Mouse (Mus musculus) heart, adult 2 months (tissue): ENCODE data around the gene Morc3. TPM values are rescaled to one million over a fixed set of nuclear protein-coding genes. Genes with fewer than 3 reads are reported as not detected.
A peak's percentile ranks its signal among the peaks of the same experiment; 100 is the strongest.

Source experiments
- DNase-seq, 2 experiments: peaks; one replicate each; pipeline ENCODE4 v3.0.0; 2021
- H3K27ac ChIP-seq: fragments of 200-600 bp; 2 replicates; pipeline ENCODE4 v1.8.1; 2022
- H3K27me3 ChIP-seq: fragments of 200-500 bp; 2 replicates; pipeline ENCODE4 v1.6.1; 2012; ENCODE audit warnings: mild to moderate bottlenecking, low read length, inconsistent platforms, mixed read lengths; ENCODE audit not compliant: control insufficient read depth, insufficient read depth
- H3K36me3 ChIP-seq: fragments of 200-500 bp; 2 replicates; pipeline ENCODE4 v1.6.1; 2012; ENCODE audit warnings: low read length, inconsistent platforms; ENCODE audit not compliant: control insufficient read depth, insufficient read depth
- H3K4me1 ChIP-seq: fragments of 200-500 bp; 2 replicates; pipeline ENCODE4 v1.6.1; 2011; ENCODE audit warnings: low read length; ENCODE audit not compliant: control insufficient read depth, insufficient read depth
- H3K4me3 ChIP-seq: fragments of 200-600 bp; 2 replicates; pipeline ENCODE4 v1.8.1; 2022
- H3K79me2 ChIP-seq: fragments of 200-500 bp; replicated peaks from 2 replicates; pipeline ENCODE4 v1.6.1; 2012; ENCODE audit warnings: mild to moderate bottlenecking, inconsistent platforms, low read length, moderate library complexity, mixed read lengths; ENCODE audit not compliant: control insufficient read depth, insufficient read depth
- H3K9ac ChIP-seq: fragments of 200-500 bp; 2 replicates; pipeline ENCODE4 v1.6.1; 2012; ENCODE audit warnings: low read depth, mild to moderate bottlenecking, control low read depth, inconsistent platforms, low read length, mixed read lengths
- CTCF ChIP-seq: fragments of 200-600 bp; IDR thresholded peaks from 2 replicates; pipeline ENCODE4 v1.8.1; 2022; ENCODE audit warnings: antibody characterized with exemption, mild to moderate bottlenecking, moderate library complexity
- EP300 ChIP-seq: fragments of 200-500 bp; IDR thresholded peaks from 2 replicates; pipeline ENCODE4 v1.6.1; 2011; ENCODE audit warnings: low read depth, low read length, control low read depth; ENCODE audit not compliant: insufficient read depth
- POLR2A ChIP-seq: fragments of 200-500 bp; IDR thresholded peaks from 2 replicates; pipeline ENCODE4 v1.6.1; 2011; ENCODE audit warnings: mild to moderate bottlenecking, low read depth, low read length, control low read depth; ENCODE audit not compliant: insufficient read depth
- WGBS: fragments of 180-500 bp; shearing (Covaris S2); methylation state at CpG from one replicate; pipeline ENCODE4 v1.1.7; 2018; 5-methylcytosine and 5-hydroxymethylcytosine counted together
- intact Hi-C: fragments of 180-260 bp; cut with DNase I; formaldehyde crosslinking; loops from one replicate; pipeline ENCODE4 v1.15.1; 2025
- polyA plus RNA-seq: library from polyadenylated mRNA; depleted of rRNA; stranded (reverse); fragments of >200 nt; gene quantifications from 2 replicates; pipeline ENCODE4 v1.2.3, GENCODE M21; 2012
- total RNA-seq, 2 experiments: library from RNA; stranded (reverse); gene quantifications; 2 replicates each; pipeline ENCODE4 v1.2.3; 2021

Gene Morc3
- total and polyA plus RNA-seq, 3 experiments = 4.8 to 17.3 (median 15.3) TPM

DNA sequence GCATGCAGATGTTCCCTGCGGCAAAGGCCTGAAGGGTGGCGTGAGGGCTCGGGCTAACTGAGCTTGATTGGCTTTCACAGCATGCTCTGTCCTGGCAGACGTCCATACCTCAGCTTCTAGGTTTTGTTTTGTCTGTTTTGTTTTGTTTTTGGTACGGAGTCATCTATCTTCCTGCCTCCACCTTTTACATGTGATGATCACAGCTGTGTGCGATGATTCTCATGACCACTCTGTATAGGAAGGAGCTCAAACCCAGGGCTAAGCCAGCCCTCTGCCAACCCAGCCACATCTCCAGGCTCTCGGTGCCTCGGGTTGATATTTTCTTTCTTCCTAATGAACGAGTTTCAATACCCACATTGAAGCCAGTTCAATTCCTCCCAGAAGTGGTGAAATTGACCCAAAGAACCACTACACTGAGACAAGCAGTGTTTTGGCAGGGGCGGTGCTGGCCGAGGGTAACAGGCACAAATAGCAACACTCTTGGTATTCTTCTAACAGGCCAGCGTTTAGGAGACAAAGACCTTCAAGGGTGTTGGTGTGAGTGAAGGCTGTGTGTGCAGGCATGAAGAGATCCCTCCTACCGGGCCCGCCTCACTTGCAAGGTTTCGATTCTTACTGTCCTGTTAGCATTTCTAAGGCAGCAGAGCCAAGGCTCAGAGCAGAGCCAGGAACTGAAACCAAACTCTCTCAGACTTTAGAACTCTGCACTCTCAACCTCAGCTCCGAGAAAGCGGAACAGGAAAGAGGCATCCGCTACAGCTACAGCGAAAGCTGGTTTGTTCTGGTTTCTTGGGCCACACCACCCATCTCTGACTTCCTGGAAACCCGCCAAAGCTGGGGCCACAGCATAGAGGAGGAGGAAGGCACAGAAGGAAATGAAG is 15.8 kb upstream of the Morc3 start:
- Histone ChIP-seq H3K4me3 (peak overlapping the region; percentile 35), H3K79me2 (no peaks in the 10 kb centered on the region), H3K27ac (peak overlapping the region; percentile 81), H3K4me1 (peaks cover 7% of the 10 kb centered on the region), H3K36me3 (no peaks in the 10 kb centered on the region), H3K27me3 (no peaks in the 10 kb centered on the region), H3K9ac (peak overlapping the region; percentile 45)
- DNase-seq = peak; percentile 77 to 89
- TF ChIP-seq POLR2A = peak; percentile 76
- no peak for TF ChIP-seq CTCF
- peak; percentile 9; the same call in 1 of the 2 replicates for TF ChIP-seq EP300
- 24% methylated on average over 20 of the region's 20 CpGs for WGBS
- intact Hi-C loops = loop anchor here (2.0 kb wide), 1 partner anchor 15 kb away; no protein-coding TSS in a partner anchor

DNA sequence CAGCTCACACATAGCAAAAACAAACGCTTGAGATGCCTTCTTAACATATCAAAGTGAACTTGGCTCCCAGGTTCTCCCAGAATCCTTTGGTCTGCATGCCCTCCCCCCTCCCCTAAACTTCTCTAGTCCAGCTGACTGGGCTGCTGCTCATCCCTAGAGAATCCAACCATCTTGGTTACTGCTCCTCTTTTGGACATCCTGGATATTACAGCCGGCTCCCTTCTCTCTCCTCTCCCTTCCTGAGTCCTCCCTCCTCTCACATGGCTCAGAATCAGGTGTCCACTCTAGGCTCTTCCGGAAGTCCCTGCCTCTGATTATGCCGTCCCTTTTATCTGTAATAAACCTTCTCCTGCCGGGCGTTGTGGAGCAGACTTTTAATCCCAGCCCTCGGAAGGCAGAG is 15.1 kb upstream of the Morc3 start:
- Histone ChIP-seq H3K4me1 (peaks cover 7% of the 10 kb centered on the region), H3K9ac (no peak overlapping the region), H3K27ac (peak overlapping the region; percentile 81), H3K27me3 (no peaks in the 10 kb centered on the region), H3K4me3 (peak overlapping the region; percentile 35), H3K36me3 (no peaks in the 10 kb centered on the region), H3K79me2 (no peaks in the 10 kb centered on the region)
- no peak for DNase-seq
- WGBS = 20% methylated on average over 7 of the region's 7 CpGs
- intact Hi-C loops = loop anchor here (2.0 kb wide), 1 partner anchor 14 kb away; no protein-coding TSS in a partner anchor
- TF ChIP-seq POLR2A (no peak), CTCF (peak; percentile 45)

DNA sequence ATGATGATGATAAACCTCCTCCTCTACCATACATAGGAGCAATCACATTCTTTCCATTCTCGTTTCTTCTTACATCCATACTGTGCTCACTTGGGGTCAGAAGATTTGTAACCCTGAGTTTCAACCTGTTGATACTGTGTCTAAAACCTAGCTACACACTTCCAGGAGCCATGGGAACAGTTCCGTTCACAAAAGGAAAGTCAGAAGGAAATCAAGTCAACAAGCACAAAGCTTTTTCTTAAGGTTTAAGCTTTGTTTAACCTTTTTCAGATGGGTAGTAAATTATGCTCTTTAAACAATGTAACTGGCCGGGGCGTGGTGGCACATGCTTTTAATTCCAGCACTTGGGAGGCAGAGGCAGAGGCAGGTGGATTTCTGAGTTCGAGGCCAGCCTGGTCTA is 14.6 kb upstream of the Morc3 start:
- Histone ChIP-seq H3K79me2 (no peaks in the 10 kb centered on the region), H3K27me3 (no peaks in the 10 kb centered on the region), H3K36me3 (no peaks in the 10 kb centered on the region), H3K4me1 (peaks cover 7% of the 10 kb centered on the region), H3K4me3 (no peak overlapping the region), H3K9ac (no peak overlapping the region), H3K27ac (peak overlapping the region; percentile 81)
- DNase-seq = no peak
- WGBS = 88% methylated on average over 5 of the region's 5 CpGs
- no peak for TF ChIP-seq POLR2A
- TF ChIP-seq EP300 = no peak
- TF ChIP-seq CTCF = no peak
- intact Hi-C loops = loop anchor here (2.0 kb wide), 1 partner anchor 13 kb away; no protein-coding TSS in a partner anchor

DNA sequence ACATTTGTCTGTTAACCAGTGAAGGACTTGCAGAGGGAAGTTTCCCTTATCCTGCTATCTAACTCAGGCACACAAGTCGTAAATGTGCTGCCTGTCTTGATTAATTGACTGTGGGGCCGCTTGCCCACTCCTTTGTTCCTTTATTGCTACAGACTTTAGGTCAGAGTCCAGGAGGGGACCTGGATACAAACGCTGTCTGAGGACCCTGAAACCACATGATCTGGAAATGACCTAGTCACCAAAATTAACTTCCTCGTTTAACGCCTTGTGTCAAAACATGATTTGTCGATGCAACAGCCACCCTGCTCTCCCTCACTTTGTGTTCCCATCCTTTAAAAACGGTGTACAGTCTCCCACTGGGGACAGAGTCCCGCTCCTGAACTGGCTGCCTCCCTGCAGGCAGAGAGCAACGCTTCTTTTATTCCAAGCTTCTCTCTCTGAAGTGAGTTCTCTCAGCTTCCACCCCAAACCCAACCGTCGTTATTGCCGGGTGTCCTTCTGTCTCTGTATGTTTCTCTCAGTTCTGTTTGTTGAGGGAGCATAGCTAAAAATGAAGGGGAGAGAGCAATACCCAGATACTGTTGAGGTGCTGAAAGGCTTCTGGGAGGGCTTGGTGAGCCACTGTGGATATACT is 13.1 kb upstream of the Morc3 start:
- no peaks in the 10 kb centered on the region for H3K27me3 ChIP-seq
- peaks cover 7% of the 10 kb centered on the region for H3K4me1 ChIP-seq
- TF ChIP-seq CTCF (no peak), POLR2A (0 out of 2 replicates have a peak, but pooled peaks have one; percentile 29), EP300 (no peak)
- no peak overlapping the region for H3K9ac ChIP-seq
- peak overlapping the region; percentile 22; the same call in 1 of the 2 replicates for H3K27ac ChIP-seq
- no peaks in the 10 kb centered on the region for H3K79me2 ChIP-seq
- H3K36me3 ChIP-seq = no peaks in the 10 kb centered on the region
- DNase-seq = peak in 1 of 2 experiments; percentile 33
- intact Hi-C loops = no loop called here
- 56% methylated on average over 12 of the region's 12 CpGs for WGBS
- no peak overlapping the region for H3K4me3 ChIP-seq

DNA sequence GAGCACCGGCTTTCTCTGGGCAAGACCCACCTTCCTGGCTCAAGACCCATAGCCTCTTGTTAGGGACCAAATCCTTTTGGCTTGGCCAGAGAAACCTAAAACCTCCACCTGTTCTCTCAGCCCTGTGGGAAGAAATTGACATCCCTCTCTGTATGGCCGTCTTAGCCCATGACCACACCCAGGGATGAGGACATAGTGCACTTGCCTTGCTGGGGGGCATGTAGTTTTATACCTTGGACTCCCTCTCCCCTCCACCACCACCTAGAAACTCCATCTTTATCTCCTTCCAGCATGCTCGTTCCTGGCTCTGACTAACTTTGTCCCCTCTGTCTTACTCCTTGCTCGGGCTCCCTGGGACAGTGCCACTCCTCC is 12.6 kb upstream of the Morc3 start:
- no peaks in the 10 kb centered on the region for H3K36me3 ChIP-seq
- H3K4me3 ChIP-seq = no peak overlapping the region
- H3K4me1 ChIP-seq = peaks cover 7% of the 10 kb centered on the region
- H3K9ac ChIP-seq = no peak overlapping the region
- intact Hi-C loops = no loop called here
- 69% methylated on average over 4 of the region's 4 CpGs for WGBS
- no peak overlapping the region; the same call in 1 of the 2 replicates for H3K27ac ChIP-seq
- H3K27me3 ChIP-seq = no peaks in the 10 kb centered on the region
- TF ChIP-seq CTCF (no peak), POLR2A (no peak), EP300 (no peak)
- no peaks in the 10 kb centered on the region for H3K79me2 ChIP-seq
- no peak for DNase-seq
